Mouse (Mus musculus) liver, embryonic 14.5 days (tissue): Measurements from ENCODE around the gene Slc26a9. TPM values are rescaled to one million over a fixed set of nuclear protein-coding genes. Genes with fewer than 3 reads are reported as not detected.

Experiments used
- ATAC-seq: fragments of 200-750 bp; cut with Nextera tagmentation; 2 replicates; pipeline ENCODE4 v1.8.0; 2017; ENCODE audit warnings: moderate number of reproducible peaks, mild to moderate bottlenecking, moderate library complexity; ENCODE audit not compliant: insufficient read depth
- DNase-seq, 3 experiments: peaks; one replicate each; pipeline ENCODE4 v3.0.0-alpha.2; 2012 to 2013; ENCODE audit warnings: low read depth in 3 of 3, low spot score in 3 of 3
- H3K27ac ChIP-seq: fragments of 300-500 bp; sonication (generic); 2 replicates; pipeline ENCODE4 v1.5.1; 2014; ENCODE audit warnings: moderate library complexity, mild to moderate bottlenecking, control low read depth, inconsistent platforms
- H3K27me3 ChIP-seq: fragments of 300-500 bp; sonication (generic); 2 replicates; pipeline ENCODE4 v1.6.1; 2014; ENCODE audit warnings: mild to moderate bottlenecking, low read length, moderate library complexity; ENCODE audit not compliant: control insufficient read depth, insufficient read depth
- H3K36me3 ChIP-seq: fragments of 300-500 bp; sonication (generic); replicated peaks from 2 replicates; pipeline ENCODE4 v1.6.1; 2014; ENCODE audit warnings: low read depth; ENCODE audit not compliant: control insufficient read depth, insufficient read depth
- H3K4me1 ChIP-seq, 2 experiments: fragments of 200-500 bp in 1 of 2; fragments of 300-500 bp in 1 of 2; sonication (generic) in 1 of 2; replicated peaks; 2 replicates each; pipeline ENCODE4 v1.6.1; 2012 to 2014; ENCODE audit warnings: antibody characterized with exemption in 1 of 2, inconsistent platforms in 1 of 2, low read length in 1 of 2; ENCODE audit not compliant: control insufficient read depth in 2 of 2, insufficient read depth in 2 of 2
- H3K4me2 ChIP-seq: fragments of 300-500 bp; sonication (generic); 2 replicates; pipeline ENCODE4 v1.6.1; 2014; ENCODE audit warnings: low read depth, mild to moderate bottlenecking, control low read depth, moderate library complexity
- H3K4me3 ChIP-seq, 2 experiments: fragments of 200-500 bp in 1 of 2; fragments of 300-500 bp in 1 of 2; sonication (generic) in 1 of 2; 2 replicates each; pipeline ENCODE4 v1.5.1; 2012 to 2014; ENCODE audit warnings: low read depth in 2 of 2, low read length in 2 of 2, mild to moderate bottlenecking in 2 of 2, control low read depth in 1 of 2, inconsistent platforms in 1 of 2, moderate library complexity in 1 of 2; ENCODE audit not compliant: insufficient read depth in 1 of 2
- H3K9ac ChIP-seq: fragments of 300-500 bp; sonication (generic); replicated peaks from 2 replicates; pipeline ENCODE4 v1.6.1; 2014; ENCODE audit warnings: mild to moderate bottlenecking, control low read depth, moderate library complexity
- H3K9me3 ChIP-seq: fragments of 300-500 bp; sonication (generic); 2 replicates; pipeline ENCODE4 v1.6.1; 2016; ENCODE audit warnings: low read length, mixed read lengths; ENCODE audit not compliant: control insufficient read depth
- CTCF ChIP-seq: IDR thresholded peaks from 2 replicates; pipeline ENCODE4 v1.5.1; 2016; ENCODE audit warnings: antibody characterized with exemption, low read depth, control low read depth
- EP300 ChIP-seq: IDR thresholded peaks from 2 replicates; pipeline ENCODE4 v1.6.1; 2016; ENCODE audit warnings: antibody characterized with exemption, low read depth
- WGBS: fragments of 180-500 bp; shearing (Covaris S2); extraction: QIAGEN DNeasy Blood & Tissue Kit; methylation state at CpG from one replicate; pipeline ENCODE4 v1.1.7; 2014; ENCODE audit not compliant: insufficient replicate concordance; 5-methylcytosine and 5-hydroxymethylcytosine counted together
- polyA plus RNA-seq, 2 experiments: library from polyadenylated mRNA; depleted of rRNA in 1 of 2; stranded (reverse) in 1 of 2; unstranded in 1 of 2; fragments of >200 nt; fragmentation: Nextera tagmentation in 1 of 2; extraction: Ambion mirVana in 1 of 2; gene quantifications; 2 replicates each; pipeline versions ENCODE4 v1.2.1 to v1.2.3; 2012 to 2014

Gene Slc26a9
- polyA plus RNA-seq, 2 experiments: 0.06 TPM; not detected in 1

DNA sequence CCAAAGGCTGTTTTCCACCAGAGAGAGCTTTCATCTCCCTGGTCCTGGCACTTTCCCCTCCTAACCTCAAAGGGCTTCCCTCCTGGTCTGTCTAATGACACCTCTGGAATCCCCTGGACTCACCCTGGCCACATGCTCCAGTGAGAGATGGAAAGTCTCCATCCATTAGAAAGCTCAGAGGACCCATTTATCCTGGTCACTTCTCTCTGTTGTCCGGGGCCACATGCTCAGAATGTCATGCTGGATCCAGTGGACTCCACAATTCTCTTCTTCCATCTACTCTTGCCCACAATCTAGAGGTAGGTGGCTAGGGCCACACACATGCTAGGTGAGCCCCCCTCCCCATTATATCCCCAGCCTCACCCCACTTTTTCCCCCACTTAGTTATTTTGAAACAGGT, 65.2 kb downstream of the Slc26a9 start:
- Histone ChIP-seq H3K36me3 (no peaks in the 10 kb centered on the region), H3K27ac (no peak overlapping the region), H3K4me2 (no peak overlapping the region), H3K9ac (no peak overlapping the region), H3K4me1 (no peaks in the 10 kb centered on the region), H3K9me3 (no peaks in the 10 kb centered on the region), H3K4me3 (no peak overlapping the region), H3K27me3 (no peaks in the 10 kb centered on the region)
- 47% methylated on average over 1 of the region's 1 CpGs for WGBS
- no peak for ATAC-seq
- TF ChIP-seq EP300 (no peak), CTCF (no peak)
- DNase-seq: no peak

GRCm38 (mm10) chr1:131809651-131810050, 65.8 kb downstream of the Slc26a9 start:
- WGBS: 47% methylated on average over 2 of the region's 2 CpGs
- no peaks in the 10 kb centered on the region for H3K27me3 ChIP-seq
- DNase-seq (no peak), ATAC-seq (no peak)
- no peaks in the 10 kb centered on the region for H3K9me3 ChIP-seq
- H3K4me3 ChIP-seq: no peak overlapping the region
- no peaks in the 10 kb centered on the region for H3K4me1 ChIP-seq
- TF ChIP-seq CTCF (no peak), EP300 (no peak)
- no peaks in the 10 kb centered on the region for H3K36me3 ChIP-seq
- no peak overlapping the region for H3K27ac ChIP-seq
- H3K4me2 ChIP-seq: no peak overlapping the region
- H3K9ac ChIP-seq: no peak overlapping the region

DNA sequence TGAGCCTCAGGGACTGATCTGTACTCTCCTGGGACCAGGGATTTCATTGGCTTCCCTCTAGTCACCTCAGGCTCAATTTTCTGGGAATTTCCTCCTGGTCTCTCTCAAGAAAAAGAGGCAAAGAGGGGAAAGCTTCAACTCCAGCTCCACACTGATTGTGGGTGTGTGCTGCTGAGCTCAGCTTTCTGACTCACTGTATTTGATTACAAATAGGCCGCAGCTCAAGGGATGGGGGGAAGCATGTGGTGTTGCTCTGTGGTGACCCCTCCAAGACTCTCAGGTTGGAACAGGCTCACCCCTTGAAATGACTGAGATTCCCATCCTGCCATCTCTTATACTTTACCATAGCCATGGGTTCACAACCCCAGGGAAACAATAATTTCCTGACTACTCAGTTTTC, 67.6 kb downstream of the Slc26a9 start:
- no peaks in the 10 kb centered on the region for H3K4me1 ChIP-seq
- no peak for TF ChIP-seq CTCF
- H3K4me3 ChIP-seq: no peak overlapping the region
- no peak overlapping the region for H3K27ac ChIP-seq
- no peak for ATAC-seq
- WGBS: 35% methylated on average over 1 of the region's 1 CpGs
- no peak overlapping the region for H3K9ac ChIP-seq
- no peaks in the 10 kb centered on the region for H3K36me3 ChIP-seq
- H3K27me3 ChIP-seq: no peaks in the 10 kb centered on the region
- H3K9me3 ChIP-seq: no peaks in the 10 kb centered on the region
- DNase-seq: no peak
- H3K4me2 ChIP-seq: no peak overlapping the region

GRCm38 (mm10) chr1:131812006-131812405, 68.2 kb downstream of the Slc26a9 start:
- no peak for TF ChIP-seq CTCF
- no peak for TF ChIP-seq EP300
- no peak overlapping the region for H3K4me3 ChIP-seq
- H3K9me3 ChIP-seq: no peaks in the 10 kb centered on the region
- ATAC-seq (no peak), DNase-seq (no peak)
- 46% methylated on average over 9 of the region's 9 CpGs for WGBS
- no peaks in the 10 kb centered on the region for H3K36me3 ChIP-seq
- H3K4me1 ChIP-seq: no peaks in the 10 kb centered on the region
- no peak overlapping the region for H3K27ac ChIP-seq
- H3K27me3 ChIP-seq: no peaks in the 10 kb centered on the region
- no peak overlapping the region for H3K4me2 ChIP-seq
- H3K9ac ChIP-seq: no peak overlapping the region

DNA sequence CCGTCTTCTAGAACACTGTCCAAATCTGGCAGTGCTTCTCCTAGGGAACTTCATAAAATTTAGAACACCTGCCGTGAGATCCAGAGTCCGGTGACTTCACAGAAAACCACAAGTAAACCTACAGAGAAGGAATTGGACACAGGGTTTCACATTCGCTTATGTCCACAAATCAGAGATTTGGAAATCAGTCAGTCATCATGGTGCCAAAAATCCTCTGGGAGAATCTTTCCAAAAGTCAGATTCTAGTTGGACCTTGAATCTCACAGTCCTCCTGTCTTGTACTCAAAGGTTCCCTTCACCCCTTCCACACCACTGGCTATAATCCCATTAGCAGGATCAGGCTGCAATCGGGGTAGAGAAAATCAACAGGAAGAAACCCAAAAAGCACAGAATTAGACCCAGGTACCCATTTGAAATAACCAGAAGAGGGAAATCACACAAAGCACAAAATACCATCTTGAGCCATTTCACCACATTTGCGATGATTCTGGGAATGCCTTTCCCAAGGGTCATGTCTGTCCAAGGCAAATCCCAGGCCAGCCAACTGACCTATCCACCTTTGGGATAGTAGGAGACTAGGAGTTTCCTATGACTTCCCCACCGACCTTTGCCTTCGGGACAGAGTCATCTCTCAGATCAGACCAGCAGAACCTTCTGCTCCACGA, 68.9 kb downstream of the Slc26a9 start:
- ATAC-seq (no peak), DNase-seq (no peak)
- H3K4me3 ChIP-seq: no peak overlapping the region
- no peaks in the 10 kb centered on the region for H3K9me3 ChIP-seq
- WGBS: 64% methylated on average over 9 of the region's 9 CpGs
- no peak overlapping the region for H3K27ac ChIP-seq
- H3K4me2 ChIP-seq: no peak overlapping the region
- no peaks in the 10 kb centered on the region for H3K4me1 ChIP-seq
- TF ChIP-seq CTCF (no peak), EP300 (no peak)
- H3K36me3 ChIP-seq: no peaks in the 10 kb centered on the region
- H3K9ac ChIP-seq: no peak overlapping the region
- H3K27me3 ChIP-seq: no peaks in the 10 kb centered on the region
